Mouse (Mus musculus): ENCODE data around the gene C2cd4a. TPM values are rescaled to one million over a fixed set of nuclear protein-coding genes. Genes with fewer than 3 reads are reported as not detected.

C2cd4a gene
- polyA plus RNA-seq (2017; shearing (Covaris generic)), result not detected

DNA sequence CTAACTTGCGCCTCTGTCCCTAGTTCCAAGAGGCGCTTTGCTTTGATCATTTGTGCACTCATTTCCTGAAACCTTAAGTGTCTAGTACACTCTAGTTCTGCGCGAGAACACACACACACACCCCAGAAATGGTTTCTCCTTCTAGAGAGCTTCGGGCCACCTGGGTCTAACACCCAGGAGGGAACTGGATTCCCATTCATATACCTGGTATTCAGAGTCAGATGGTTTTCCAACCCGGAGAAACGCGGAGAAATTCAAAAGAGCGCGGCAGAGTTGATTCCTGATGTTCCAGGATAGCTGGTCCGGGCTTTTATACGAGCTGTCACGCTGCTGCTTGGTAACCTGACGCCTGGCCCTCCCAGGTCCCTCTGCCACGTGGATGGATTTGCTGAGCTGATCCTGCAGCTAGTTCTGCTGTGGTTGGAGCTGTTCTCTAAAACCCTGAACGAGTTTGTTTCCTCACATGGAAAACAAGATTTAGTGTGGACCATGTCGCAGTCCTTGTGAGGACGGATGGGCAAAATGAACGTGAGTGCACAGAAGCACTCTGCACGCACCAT, at the start of gene C2cd4a:
C2cd4a (minus strand) TSS at position 285 of the 560 bp plus-strand sequence.

DNA sequence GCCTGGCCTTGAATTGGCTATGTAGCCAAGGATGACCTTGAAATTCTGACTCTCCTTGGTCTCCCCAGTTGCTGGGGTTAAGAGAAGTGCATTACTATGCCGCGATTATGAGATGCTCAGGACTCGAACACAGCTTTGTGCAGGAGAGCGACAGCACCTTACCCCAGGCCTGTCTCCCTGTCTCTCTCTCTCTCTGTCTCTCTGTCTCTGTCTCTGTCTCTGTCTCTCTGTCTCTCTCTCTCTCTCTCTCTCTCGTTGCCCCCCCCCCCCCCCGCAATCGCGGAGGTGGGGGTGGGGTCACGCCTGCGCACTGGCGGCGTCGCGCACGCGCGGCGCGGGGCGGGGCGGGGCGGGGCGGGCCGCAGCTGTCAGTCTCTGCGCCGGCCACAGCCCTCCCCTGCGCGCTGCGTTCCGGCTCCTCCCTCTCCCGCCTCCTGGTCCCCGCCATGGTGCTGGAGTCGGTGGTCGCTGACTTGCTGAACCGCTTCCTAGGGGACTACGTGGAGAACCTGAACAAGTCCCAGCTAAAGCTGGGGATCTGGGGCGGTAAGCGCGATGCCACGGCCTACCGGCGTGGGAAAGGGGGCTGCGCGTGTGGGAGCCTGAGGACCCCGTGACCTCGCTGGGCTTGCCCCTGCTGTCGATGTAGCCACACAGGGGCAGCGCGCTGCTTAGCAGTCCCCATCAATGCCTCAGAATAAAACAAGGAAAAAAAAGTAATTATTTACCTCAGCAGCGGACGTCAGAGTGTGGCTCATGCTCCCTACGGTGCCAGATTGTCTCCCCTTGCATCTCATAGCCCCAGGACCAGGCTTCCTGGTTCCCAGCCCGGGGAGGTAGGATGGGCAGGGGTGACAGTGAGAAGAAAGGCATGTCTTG, 8.1 kb upstream of the C2cd4a start, which contains the start of gene Vps13c:
Vps13c (plus strand) TSS at position 416 of the 879 bp plus-strand sequence.

Other genes starting within 250 kb of the C2cd4a start
- gene C2cd4b, start 72.9 kb downstream of the C2cd4a start, polyA plus RNA-seq (2017; shearing (Covaris generic)), result not detected
- 25.0 TPM for gene Vps13c, start 8.1 kb upstream of the C2cd4a start, polyA plus RNA-seq (2017; shearing (Covaris generic))